Mouse (Mus musculus) liver, embryonic 18 days (tissue): Measurements from ENCODE around the gene Cdhr5. TPM values are rescaled to one million over a fixed set of nuclear protein-coding genes. Genes with fewer than 3 reads are reported as not detected.

ENCODE experiments used
- polyA plus RNA-seq: library from polyadenylated mRNA; depleted of rRNA; stranded (reverse); fragments of >200 nt; gene quantifications from 2 replicates; pipeline ENCODE4 v1.2.3, GENCODE M21; 2012; rRNA removed

Cdhr5 gene
- polyA plus RNA-seq = 0.13 and 0.29 TPM in 2 replicates

DNA sequence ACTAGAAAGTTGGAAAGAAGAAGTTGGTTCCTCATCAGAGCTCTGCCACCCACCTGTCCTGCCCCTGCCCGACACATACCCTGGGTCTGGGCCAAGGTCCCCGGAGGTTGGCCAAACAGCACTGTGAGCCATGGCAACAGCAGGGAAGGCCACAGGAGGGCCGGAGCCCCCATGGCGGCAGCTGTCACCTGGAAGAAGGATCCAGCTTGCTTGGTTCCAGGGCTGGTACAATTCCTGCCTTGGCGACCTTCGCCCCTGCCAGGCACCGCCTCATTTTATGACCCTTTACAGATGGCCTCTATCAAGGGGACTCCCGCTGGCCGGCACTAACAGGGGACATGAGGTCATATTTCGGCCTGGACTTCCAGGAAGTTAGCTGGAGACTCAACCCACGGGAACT, at the start of gene Cdhr5:
Gene Cdhr5 (minus strand): TSS at position 241 of the 400 bp plus-strand sequence.

GRCm38 (mm10) chr7:141291921-141292582, 15.5 kb upstream of the Cdhr5 start, which contains the start of gene Drd4:
TSS of gene Drd4 (plus strand) at chr7:141292006.

GRCm38 (mm10) chr7:141278766-141279590, 2.4 kb upstream of the Cdhr5 start, which contains the start of gene Sct:
TSS of gene Sct (minus strand) at chr7:141279133.

GRCm38 (mm10) chr7:141265739-141266561, 10.6 kb downstream of the Cdhr5 start, which contains the start of gene Irf7:
TSS of gene Irf7 (minus strand) at chr7:141266481.

DNA sequence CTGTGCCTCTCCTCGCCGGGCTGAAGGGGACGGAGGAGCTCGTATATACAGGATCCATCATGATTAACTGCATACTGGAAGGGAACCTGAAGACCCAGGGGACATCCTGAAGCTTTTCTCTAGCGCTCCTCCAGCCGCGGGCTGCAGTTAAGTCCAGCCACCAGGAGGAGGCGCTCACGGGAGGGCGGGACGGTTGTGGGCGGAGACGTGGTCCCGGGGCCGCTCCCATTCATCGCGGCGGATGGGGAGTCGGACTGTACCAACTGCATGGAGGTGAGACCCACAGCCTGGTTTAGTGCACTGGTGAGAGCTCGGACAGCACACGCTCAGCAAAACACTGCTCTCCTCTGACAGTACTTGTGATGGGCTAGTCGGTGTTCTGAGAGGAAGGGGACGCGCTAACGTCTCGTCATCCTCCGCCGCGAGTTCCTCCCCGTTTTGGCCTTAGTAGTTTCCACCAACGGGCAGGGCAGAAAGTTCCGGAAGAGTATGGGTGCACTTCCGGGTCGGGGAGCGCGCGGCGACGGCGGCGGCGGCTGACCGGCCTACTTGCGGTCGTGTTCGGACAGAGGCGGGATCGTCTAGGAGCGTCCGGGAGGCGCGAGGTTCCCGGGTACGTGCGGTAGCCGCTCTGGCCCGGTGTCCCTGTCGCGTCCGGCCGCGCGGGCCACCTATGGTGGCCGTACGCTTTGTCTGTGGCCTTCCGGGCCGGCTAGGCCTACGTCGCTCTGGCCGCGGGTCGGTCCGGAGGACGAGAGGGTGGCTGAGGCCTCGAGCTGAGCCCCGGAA, 48.1 kb downstream of the Cdhr5 start, which contains the start of gene Phrf1:
Gene Phrf1 (plus strand): TSS at position 506 of the 789 bp plus-strand sequence.

Other genes with a start within 250 kb of the Cdhr5 start
- gene Gm17387, start 247.7 kb downstream of the Cdhr5 start, polyA plus RNA-seq = not detected in 2 replicates
- 0.46 and 0.61 TPM in 2 replicates for gene B4galnt4, start 215.7 kb downstream of the Cdhr5 start, polyA plus RNA-seq
- gene Pkp3, start 198.6 kb downstream of the Cdhr5 start, polyA plus RNA-seq = 0.74 and 0.85 TPM in 2 replicates
- 17.1 and 19.8 TPM in 2 replicates for gene Sigirr, start 176.2 kb downstream of the Cdhr5 start, polyA plus RNA-seq
- 7.8 and 10.3 TPM in 2 replicates for gene Ano9, start 159.0 kb downstream of the Cdhr5 start, polyA plus RNA-seq
- gene Ptdss2, start 154.4 kb downstream of the Cdhr5 start, polyA plus RNA-seq = 41.9 and 44.3 TPM in 2 replicates
- 45.4 and 45.9 TPM in 2 replicates for gene Rnh1, start 103.9 kb downstream of the Cdhr5 start, polyA plus RNA-seq
- gene Hras, start 82.8 kb downstream of the Cdhr5 start, polyA plus RNA-seq = 39.5 and 41.3 TPM in 2 replicates
- 3.1 and 3.4 TPM in 2 replicates for gene Lrrc56, start 82.6 kb downstream of the Cdhr5 start, polyA plus RNA-seq
- 2.5 and 2.6 TPM in 2 replicates for gene Lmntd2, start 62.7 kb downstream of the Cdhr5 start, polyA plus RNA-seq
- gene Rassf7, start 60.9 kb downstream of the Cdhr5 start, polyA plus RNA-seq = 29.2 and 33.5 TPM in 2 replicates
- 6.8 and 9.2 TPM in 2 replicates for gene Phrf1, start 48.0 kb downstream of the Cdhr5 start, polyA plus RNA-seq
- 54.2 and 82.1 TPM in 2 replicates for gene Irf7, start 10.3 kb downstream of the Cdhr5 start, polyA plus RNA-seq
- 0.12 and 0.37 TPM in 2 replicates for gene Sct, start 2.3 kb upstream of the Cdhr5 start, polyA plus RNA-seq
- gene Drd4, start 15.2 kb upstream of the Cdhr5 start, polyA plus RNA-seq = not detected in 2 replicates
- 5.7 and 6.8 TPM in 2 replicates for gene Deaf1, start 50.9 kb upstream of the Cdhr5 start, polyA plus RNA-seq
- 11.9 and 13.7 TPM in 2 replicates for gene Tmem80, start 51.0 kb upstream of the Cdhr5 start, polyA plus RNA-seq
- 35.8 and 50.7 TPM in 2 replicates for gene Eps8l2, start 62.1 kb upstream of the Cdhr5 start, polyA plus RNA-seq
- 174 and 190 TPM in 2 replicates for gene Taldo1, start 115.4 kb upstream of the Cdhr5 start, polyA plus RNA-seq
- 16.5 and 18.5 TPM in 2 replicates for gene Gatd1, start 137.3 kb upstream of the Cdhr5 start, polyA plus RNA-seq
- 0.02 TPM in 2 replicates for gene Cend1, start 152.7 kb upstream of the Cdhr5 start, polyA plus RNA-seq
- gene Slc25a22, start 161.1 kb upstream of the Cdhr5 start, polyA plus RNA-seq = 25.7 and 31.3 TPM in 2 replicates
- gene Pidd1, start 167.2 kb upstream of the Cdhr5 start, polyA plus RNA-seq = 7.1 and 7.3 TPM in 2 replicates
- gene Rplp2, start 170.6 kb upstream of the Cdhr5 start, polyA plus RNA-seq = 451 and 526 TPM in 2 replicates
- 15.9 and 16.9 TPM in 2 replicates for gene Pnpla2, start 178.4 kb upstream of the Cdhr5 start, polyA plus RNA-seq
- 4.1 and 4.5 TPM in 2 replicates for gene Cracr2b, start 184.3 kb upstream of the Cdhr5 start, polyA plus RNA-seq
- gene Cd151, start 190.6 kb upstream of the Cdhr5 start, polyA plus RNA-seq = 27.6 and 30.3 TPM in 2 replicates
- 14.7 and 16.5 TPM in 2 replicates for gene Polr2l, start 198.3 kb upstream of the Cdhr5 start, polyA plus RNA-seq
- gene Tspan4, start 198.5 kb upstream of the Cdhr5 start, polyA plus RNA-seq = 43.8 and 59.1 TPM in 2 replicates